Mouse (Mus musculus) neural tube, embryonic 13.5 days (tissue): Measurements from ENCODE around the gene Psmc2. TPM values are rescaled to one million over a fixed set of nuclear protein-coding genes. Genes with fewer than 3 reads are reported as not detected.
A peak's percentile ranks its signal among the peaks of the same experiment; 100 is the strongest.

Experiments
- ATAC-seq: fragments of 200-750 bp; cut with Nextera tagmentation; 2 replicates; pipeline ENCODE4 v1.8.0; 2017; ENCODE audit warnings: low read depth, mild to moderate bottlenecking, moderate TSS enrichment, moderate library complexity
- H3K27ac ChIP-seq: fragments of 300-500 bp; sonication (generic); replicated peaks from 2 replicates; pipeline ENCODE4 v1.5.1; 2015; ENCODE audit warnings: moderate library complexity, mild to moderate bottlenecking, inconsistent platforms
- H3K27me3 ChIP-seq: fragments of 300-500 bp; sonication (generic); 2 replicates; pipeline ENCODE4 v1.6.1; 2015; ENCODE audit warnings: mild to moderate bottlenecking, inconsistent platforms
- H3K36me3 ChIP-seq: fragments of 300-500 bp; sonication (generic); 2 replicates; pipeline ENCODE4 v1.6.1; 2015; ENCODE audit warnings: mild to moderate bottlenecking, inconsistent platforms
- H3K4me1 ChIP-seq: fragments of 300-500 bp; sonication (generic); replicated peaks from 2 replicates; pipeline ENCODE4 v1.6.1; 2015; ENCODE audit warnings: inconsistent platforms
- H3K4me2 ChIP-seq: fragments of 300-500 bp; sonication (generic); 2 replicates; pipeline ENCODE4 v1.6.1; 2015; ENCODE audit warnings: inconsistent platforms, mild to moderate bottlenecking, moderate library complexity
- H3K4me3 ChIP-seq: fragments of 300-500 bp; sonication (generic); 2 replicates; pipeline ENCODE4 v1.5.1; 2015; ENCODE audit warnings: mild to moderate bottlenecking, inconsistent platforms
- H3K9ac ChIP-seq: fragments of 300-500 bp; sonication (generic); 2 replicates; pipeline ENCODE4 v1.6.1; 2015; ENCODE audit warnings: moderate library complexity, mild to moderate bottlenecking, inconsistent platforms
- H3K9me3 ChIP-seq: fragments of 300-500 bp; sonication (generic); 2 replicates; pipeline ENCODE4 v1.6.1; 2016; ENCODE audit warnings: inconsistent platforms
- WGBS: fragments of 180-500 bp; shearing (Covaris S2); methylation state at CpG from one replicate; pipeline ENCODE4 v1.1.7; 2015; 5-methylcytosine and 5-hydroxymethylcytosine counted together
- polyA plus RNA-seq: library from polyadenylated mRNA; unstranded; fragments of >200 nt; fragmentation: Nextera tagmentation; extraction: Ambion mirVana; gene quantifications from 2 replicates; pipeline ENCODE4 v1.2.1, GENCODE M21; 2015

The Psmc2 gene
- 197 and 199 TPM in 2 replicates for polyA plus RNA-seq

DNA sequence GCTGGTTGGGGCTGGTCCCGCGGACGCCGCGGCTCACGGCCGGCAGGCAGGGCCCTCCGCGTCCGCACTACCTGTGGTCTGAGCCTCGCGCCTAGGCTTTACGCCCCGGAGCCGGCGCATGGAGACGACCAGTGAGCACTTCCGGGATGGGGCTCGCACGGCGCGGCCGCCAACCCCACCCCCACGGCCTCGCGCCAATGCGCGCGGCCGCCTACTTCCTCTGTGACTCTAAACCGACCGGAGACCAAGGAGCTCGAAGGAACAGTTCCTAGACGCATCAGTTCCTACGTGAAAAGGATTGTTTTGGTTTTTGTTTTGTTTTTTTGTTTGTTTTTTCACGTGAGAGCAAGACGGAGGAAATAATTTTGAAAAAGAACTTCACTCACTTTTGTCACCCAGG lies at the start of gene Psmc2, which contains the start of gene Dnajc2:
Gene Psmc2, plus strand, starts transcription at position 231 of the 400 bp plus-strand sequence.
Gene Dnajc2, minus strand, starts transcription at position 199 of the 400 bp plus-strand sequence.
- Histone ChIP-seq H3K27ac (peak within 1 kb of the TSS; percentile 90), H3K9me3 (no peaks in the 10 kb centered on the region), H3K27me3 (no peaks in the 10 kb centered on the region), H3K4me2 (peak within 1 kb of the TSS; percentile 99), H3K4me3 (peak within 1 kb of the TSS; percentile 96), H3K9ac (peak within 1 kb of the TSS; percentile 88), H3K4me1 (peaks cover 45% of the 10 kb centered on the region), H3K36me3 (peaks cover 35% of the 10 kb centered on the region)
- ATAC-seq, result peak; percentile 96
- under 1% methylated on average over 37 of the region's 37 CpGs for WGBS

GRCm38 (mm10) chr5:21735584-21735983 lies 49.5 kb upstream of the Psmc2 start:
- H3K9ac ChIP-seq, result no peak overlapping the region
- peaks cover 22% of the 10 kb centered on the region for H3K36me3 ChIP-seq
- no peak for ATAC-seq
- WGBS, result 28% methylated on average over 10 of the region's 10 CpGs
- no peaks in the 10 kb centered on the region for H3K9me3 ChIP-seq
- H3K4me2 ChIP-seq, result peak overlapping the region; percentile 26
- H3K4me3 ChIP-seq, result no peak overlapping the region
- H3K27me3 ChIP-seq, result no peaks in the 10 kb centered on the region
- no peak overlapping the region for H3K27ac ChIP-seq
- peaks cover 43% of the 10 kb centered on the region for H3K4me1 ChIP-seq

DNA sequence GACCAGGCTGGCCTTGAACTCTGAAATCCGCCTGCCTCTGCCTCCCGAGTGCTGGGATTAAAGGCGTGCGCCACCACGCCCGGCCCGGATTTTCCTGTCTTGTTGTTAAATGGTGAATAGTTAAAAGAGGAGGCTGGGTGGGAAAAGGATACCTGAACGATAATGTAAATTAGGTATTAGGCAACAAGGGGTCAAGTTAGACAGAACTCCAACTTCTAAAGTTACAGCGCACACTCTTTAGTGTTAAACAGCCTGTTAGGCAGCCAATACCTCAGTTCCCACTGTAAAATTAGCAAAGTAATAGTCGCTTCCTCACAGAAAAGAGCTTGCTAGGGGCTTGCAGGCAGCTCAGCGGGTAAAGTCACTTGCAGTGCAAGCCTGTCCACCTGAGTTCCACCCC lies 49.0 kb upstream of the Psmc2 start:
- peaks cover 24% of the 10 kb centered on the region for H3K36me3 ChIP-seq
- H3K9me3 ChIP-seq, result no peaks in the 10 kb centered on the region
- ATAC-seq, result no peak
- WGBS, result 85% methylated on average over 11 of the region's 11 CpGs
- no peaks in the 10 kb centered on the region for H3K27me3 ChIP-seq
- H3K9ac ChIP-seq, result no peak overlapping the region
- no peak overlapping the region for H3K4me3 ChIP-seq
- H3K4me2 ChIP-seq, result no peak overlapping the region
- H3K4me1 ChIP-seq, result peaks cover 43% of the 10 kb centered on the region
- no peak overlapping the region for H3K27ac ChIP-seq

DNA sequence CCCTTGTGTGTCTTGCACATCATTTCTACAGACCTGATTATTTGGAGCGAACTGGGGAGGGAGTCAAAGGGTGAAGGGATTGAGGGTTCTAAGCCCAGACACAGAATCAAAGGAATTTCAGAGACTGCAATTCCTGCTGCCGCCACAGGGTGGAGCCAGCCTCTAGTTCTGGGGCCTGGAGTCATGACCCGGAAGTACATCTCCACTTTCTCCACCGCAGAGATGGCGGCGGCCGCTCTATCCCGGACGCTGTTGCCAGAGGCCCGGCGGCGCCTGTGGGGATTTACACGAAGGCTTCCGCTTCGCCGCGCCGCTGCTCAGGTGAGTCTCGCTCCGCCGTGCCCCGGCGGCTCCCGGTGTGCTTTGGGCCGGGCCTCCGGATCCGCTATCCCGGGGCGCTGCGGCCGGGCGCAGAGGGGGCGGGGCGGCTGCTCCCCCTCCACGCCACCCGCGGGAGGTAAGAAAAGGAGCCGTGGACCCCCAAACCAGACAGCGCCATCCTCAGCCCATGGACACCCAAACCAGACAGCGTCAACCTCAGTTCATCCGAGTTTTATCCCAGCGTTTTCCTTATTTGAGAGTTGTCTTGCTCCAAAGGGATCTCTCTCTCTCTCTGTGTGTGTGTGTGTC lies 48.0 kb upstream of the Psmc2 start, which contains the start of gene Pmpcb:
Gene Pmpcb, plus strand, starts transcription at position 186 of the 630 bp plus-strand sequence.
- H3K4me1 ChIP-seq, result peaks cover 38% of the 10 kb centered on the region
- H3K27me3 ChIP-seq, result no peaks in the 10 kb centered on the region
- peak within 1 kb of the TSS; percentile 86 for H3K9ac ChIP-seq
- whole genome bisulfite sequencing, result under 1% methylated on average over 42 of the region's 42 CpGs
- H3K9me3 ChIP-seq, result no peaks in the 10 kb centered on the region
- H3K36me3 ChIP-seq, result peaks cover 34% of the 10 kb centered on the region
- H3K4me3 ChIP-seq, result peak within 1 kb of the TSS; percentile 76
- peak within 1 kb of the TSS; percentile 92 for H3K4me2 ChIP-seq
- peak; percentile 57 for ATAC-seq
- H3K27ac ChIP-seq, result peak within 1 kb of the TSS; percentile 89

GRCm38 (mm10) chr5:21737620-21738019 lies 47.5 kb upstream of the Psmc2 start:
- Histone ChIP-seq H3K36me3 (peaks cover 40% of the 10 kb centered on the region), H3K9me3 (no peaks in the 10 kb centered on the region), H3K27me3 (no peaks in the 10 kb centered on the region), H3K27ac (peak overlapping the region; percentile 89; the same call in 1 of the 2 replicates), H3K4me1 (peaks cover 33% of the 10 kb centered on the region), H3K4me3 (peak overlapping the region; percentile 76), H3K9ac (peak overlapping the region; percentile 86), H3K4me2 (peak overlapping the region; percentile 92)
- ATAC-seq, result no peak
- WGBS, result 32% methylated on average over 10 of the region's 10 CpGs

DNA sequence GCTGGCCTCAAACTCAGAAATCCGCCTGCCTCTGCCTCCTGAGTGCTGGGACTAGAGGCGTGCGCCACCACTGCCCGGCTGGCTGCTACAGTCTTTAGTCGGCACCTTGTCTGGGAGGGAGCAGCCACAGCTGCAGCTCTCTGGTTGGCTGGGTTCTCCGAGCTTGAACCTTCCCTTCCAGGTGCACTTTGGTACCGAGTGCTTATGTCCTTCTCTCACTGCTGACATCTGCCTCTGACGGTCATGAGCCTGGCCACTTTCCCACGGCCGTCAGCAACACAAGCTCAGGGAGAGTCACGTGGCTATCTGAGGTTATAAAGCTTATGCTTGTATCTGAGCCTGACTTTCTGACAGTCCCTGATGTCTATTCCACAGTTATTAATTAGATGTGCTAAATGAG lies 46.0 kb upstream of the Psmc2 start:
- H3K4me1 ChIP-seq, result peaks cover 18% of the 10 kb centered on the region
- no peak overlapping the region for H3K4me3 ChIP-seq
- H3K36me3 ChIP-seq, result peaks cover 55% of the 10 kb centered on the region
- H3K9ac ChIP-seq, result no peak overlapping the region
- no peaks in the 10 kb centered on the region for H3K27me3 ChIP-seq
- H3K9me3 ChIP-seq, result no peaks in the 10 kb centered on the region
- no peak overlapping the region for H3K27ac ChIP-seq
- 92% methylated on average over 11 of the region's 11 CpGs for WGBS
- H3K4me2 ChIP-seq, result no peak overlapping the region
- ATAC-seq, result no peak

DNA sequence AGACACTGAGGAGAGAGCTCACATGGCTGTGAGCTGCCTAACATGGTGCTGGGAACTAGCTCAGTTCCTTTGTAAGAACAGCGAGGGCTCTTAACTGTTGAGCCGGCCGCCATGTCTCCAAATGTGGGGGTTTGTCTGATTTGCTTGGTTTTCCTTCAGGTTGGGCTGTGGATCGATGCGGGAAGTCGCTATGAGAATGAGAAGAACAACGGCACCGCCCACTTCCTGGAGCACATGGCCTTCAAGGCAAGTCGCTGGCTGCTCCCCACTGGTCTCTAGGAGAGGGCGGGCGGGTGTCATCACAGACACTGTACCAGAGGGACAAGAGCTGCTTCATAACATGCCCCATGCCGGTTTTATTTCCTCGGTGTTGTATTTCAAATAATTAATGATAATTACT lies 45.2 kb upstream of the Psmc2 start:
- ATAC-seq, result no peak
- Histone ChIP-seq H3K4me1 (peaks cover 14% of the 10 kb centered on the region), H3K4me2 (no peak overlapping the region), H3K4me3 (no peak overlapping the region), H3K9ac (no peak overlapping the region), H3K9me3 (no peaks in the 10 kb centered on the region), H3K27me3 (no peaks in the 10 kb centered on the region), H3K27ac (no peak overlapping the region), H3K36me3 (peaks cover 62% of the 10 kb centered on the region)
- 95% methylated on average over 13 of the region's 13 CpGs for WGBS

DNA sequence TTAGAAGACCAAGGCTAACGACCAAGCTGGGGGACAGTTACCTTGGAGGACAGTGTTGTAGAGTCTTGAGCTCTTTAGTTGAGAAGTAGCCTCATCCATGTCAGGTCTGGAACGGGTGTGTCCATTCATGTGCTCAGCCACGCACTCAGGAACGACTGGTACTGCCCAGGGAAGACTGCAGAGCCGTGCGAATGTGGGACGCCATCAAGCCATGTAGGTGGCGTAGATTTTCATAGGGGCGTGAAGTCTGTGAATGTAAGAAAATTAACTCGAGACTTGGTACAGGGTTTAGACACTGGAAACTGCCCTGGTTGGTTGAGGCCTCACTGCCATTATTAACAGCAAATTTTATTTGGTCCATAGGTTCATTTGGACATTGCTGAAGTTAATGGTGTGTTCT lies 41.5 kb upstream of the Psmc2 start:
- H3K9ac ChIP-seq, result no peak overlapping the region
- H3K36me3 ChIP-seq, result peaks cover 98% of the 10 kb centered on the region
- H3K4me1 ChIP-seq, result peaks cover 2% of the 10 kb centered on the region
- H3K27me3 ChIP-seq, result no peaks in the 10 kb centered on the region
- no peak overlapping the region for H3K4me2 ChIP-seq
- no peak overlapping the region for H3K4me3 ChIP-seq
- H3K27ac ChIP-seq, result no peak overlapping the region
- H3K9me3 ChIP-seq, result no peaks in the 10 kb centered on the region
- ATAC-seq, result no peak
- WGBS, result 95% methylated on average over 10 of the region's 10 CpGs

GRCm38 (mm10) chr5:21744651-21745050 lies 40.4 kb upstream of the Psmc2 start:
- Histone ChIP-seq H3K27me3 (no peaks in the 10 kb centered on the region), H3K27ac (no peak overlapping the region), H3K4me2 (no peak overlapping the region), H3K9ac (no peak overlapping the region), H3K9me3 (no peaks in the 10 kb centered on the region), H3K36me3 (peaks cover 98% of the 10 kb centered on the region), H3K4me1 (no peaks in the 10 kb centered on the region), H3K4me3 (no peak overlapping the region)
- no peak for ATAC-seq

DNA sequence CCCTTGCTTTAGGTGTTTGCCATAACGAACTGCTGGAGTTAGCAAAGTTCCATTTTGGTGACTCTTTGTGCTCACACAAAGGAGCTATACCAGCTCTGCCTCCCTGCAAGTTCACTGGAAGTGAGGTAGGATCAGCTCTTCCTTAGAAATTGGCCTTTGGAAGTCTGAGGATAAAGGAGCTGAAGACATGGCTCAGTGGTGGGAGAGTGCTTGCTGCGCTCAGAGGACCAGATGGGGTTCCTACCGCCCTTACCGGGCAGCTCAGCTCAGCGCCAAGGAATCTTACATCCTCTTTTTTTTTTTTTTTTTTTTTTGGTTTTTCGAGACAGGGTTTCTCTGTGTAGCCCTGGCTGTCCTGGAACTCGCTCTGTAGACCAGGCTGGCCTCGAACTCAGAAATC lies 39.1 kb upstream of the Psmc2 start:
- WGBS, result 94% methylated on average over 8 of the region's 8 CpGs
- Histone ChIP-seq H3K9me3 (no peaks in the 10 kb centered on the region), H3K9ac (no peak overlapping the region), H3K4me1 (no peaks in the 10 kb centered on the region), H3K4me2 (no peak overlapping the region), H3K36me3 (peaks cover 100% of the 10 kb centered on the region), H3K4me3 (no peak overlapping the region), H3K27ac (no peak overlapping the region), H3K27me3 (no peaks in the 10 kb centered on the region)
- no peak for ATAC-seq

GRCm38 (mm10) chr5:21768506-21768905 lies 16.6 kb upstream of the Psmc2 start:
- H3K36me3 ChIP-seq, result peaks cover 69% of the 10 kb centered on the region
- WGBS, result 90% methylated on average over 4 of the region's 4 CpGs
- no peaks in the 10 kb centered on the region for H3K4me1 ChIP-seq
- no peak overlapping the region for H3K4me3 ChIP-seq
- ATAC-seq, result no peak
- H3K9ac ChIP-seq, result no peak overlapping the region
- H3K9me3 ChIP-seq, result no peaks in the 10 kb centered on the region
- H3K4me2 ChIP-seq, result no peak overlapping the region
- H3K27me3 ChIP-seq, result no peaks in the 10 kb centered on the region
- no peak overlapping the region for H3K27ac ChIP-seq

DNA sequence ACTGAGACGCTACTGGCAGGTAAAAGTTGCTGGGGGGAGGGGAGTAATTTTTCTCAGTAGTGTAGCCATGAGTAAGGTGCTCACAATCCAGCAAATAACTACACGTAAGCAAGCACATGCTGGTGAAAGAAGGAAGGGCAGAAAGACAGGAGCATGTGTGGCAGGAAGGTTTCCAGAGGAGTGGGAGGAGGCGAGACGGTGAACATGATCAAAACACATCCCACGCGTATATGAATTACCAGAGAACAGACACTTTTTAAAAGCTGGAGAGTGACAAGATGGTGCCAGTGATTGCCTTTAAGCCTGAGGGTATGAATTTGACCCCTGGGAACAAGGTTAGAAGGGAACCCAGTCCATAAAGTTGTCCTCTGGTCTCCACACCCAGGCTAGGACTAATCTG lies 15.2 kb upstream of the Psmc2 start:
- no peak overlapping the region for H3K9ac ChIP-seq
- H3K4me2 ChIP-seq, result no peak overlapping the region
- ATAC-seq, result no peak
- no peak overlapping the region for H3K4me3 ChIP-seq
- peaks cover 69% of the 10 kb centered on the region for H3K36me3 ChIP-seq
- no peaks in the 10 kb centered on the region for H3K9me3 ChIP-seq
- 93% methylated on average over 6 of the region's 6 CpGs for WGBS
- no peaks in the 10 kb centered on the region for H3K27me3 ChIP-seq
- H3K27ac ChIP-seq, result no peak overlapping the region
- H3K4me1 ChIP-seq, result no peaks in the 10 kb centered on the region

DNA sequence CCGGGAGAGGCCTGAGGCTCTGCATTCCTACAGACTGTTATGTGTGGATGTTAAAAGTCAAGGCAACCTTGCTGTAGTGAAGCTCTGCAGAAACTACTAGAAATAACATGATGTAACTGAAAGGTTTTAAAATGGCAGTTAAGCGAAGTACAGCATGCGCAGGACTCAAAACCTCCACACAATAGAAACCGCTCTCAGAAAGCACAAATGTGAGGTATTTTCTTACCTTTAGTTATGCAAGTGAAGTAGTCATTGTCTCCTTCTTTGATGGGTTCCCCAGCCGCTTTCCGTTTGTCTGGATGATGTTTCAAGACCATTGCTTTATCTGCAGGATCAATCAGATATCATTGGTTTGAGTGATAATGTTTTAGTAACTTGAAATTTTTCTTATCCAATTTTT lies 8.6 kb upstream of the Psmc2 start:
- Histone ChIP-seq H3K9me3 (no peaks in the 10 kb centered on the region), H3K4me3 (no peak overlapping the region), H3K4me2 (no peak overlapping the region), H3K4me1 (no peaks in the 10 kb centered on the region), H3K36me3 (peaks cover 68% of the 10 kb centered on the region), H3K27ac (no peak overlapping the region), H3K9ac (no peak overlapping the region), H3K27me3 (no peaks in the 10 kb centered on the region)
- 95% methylated on average over 6 of the region's 6 CpGs for whole genome bisulfite sequencing
- no peak for ATAC-seq
